Mouse (Mus musculus) thymus, adult 2 months (tissue): ENCODE measurements around the gene Crmp1. TPM values are rescaled to one million over a fixed set of nuclear protein-coding genes. Genes with fewer than 3 reads are reported as not detected.

Experiments used
- DNase-seq: peaks from one replicate; pipeline ENCODE4 v3.0.0; 2021
- H3K27ac ChIP-seq: fragments of 200-500 bp; 2 replicates; pipeline ENCODE4 v1.5.1; 2012; ENCODE audit warnings: low read length, control low read depth; ENCODE audit not compliant: control insufficient read depth, insufficient read depth
- H3K27me3 ChIP-seq: fragments of 200-500 bp; 2 replicates; pipeline ENCODE4 v1.6.1; 2012; ENCODE audit warnings: mild to moderate bottlenecking, low read length, moderate library complexity, mixed read lengths; ENCODE audit not compliant: control insufficient read depth, insufficient read depth
- H3K36me3 ChIP-seq: fragments of 200-500 bp; 2 replicates; pipeline ENCODE4 v1.6.1; 2012; ENCODE audit warnings: mild to moderate bottlenecking, low read length, moderate library complexity; ENCODE audit not compliant: control insufficient read depth, insufficient read depth
- H3K4me1 ChIP-seq: fragments of 200-500 bp; replicated peaks from 2 replicates; pipeline ENCODE4 v1.6.1; 2012; ENCODE audit warnings: low read length; ENCODE audit not compliant: control insufficient read depth, insufficient read depth
- H3K4me3 ChIP-seq: fragments of 200-500 bp; 2 replicates; pipeline ENCODE4 v1.5.1; 2012; ENCODE audit warnings: mild to moderate bottlenecking, low read length, control low read depth, moderate library complexity; ENCODE audit not compliant: control insufficient read depth, insufficient read depth
- CTCF ChIP-seq: fragments of 200-500 bp; IDR thresholded peaks from 2 replicates; pipeline ENCODE4 v1.5.1; 2012; ENCODE audit warnings: mild to moderate bottlenecking, control low read depth, low read length, moderate library complexity, borderline replicate concordance; ENCODE audit not compliant: control insufficient read depth, poor library complexity, insufficient read depth; ENCODE audit errors: extremely low read depth
- POLR2A ChIP-seq: fragments of 200-500 bp; IDR thresholded peaks from 2 replicates; pipeline ENCODE4 v1.6.1; 2012; ENCODE audit warnings: mild to moderate bottlenecking, low read length, control low read depth, moderate library complexity; ENCODE audit not compliant: control insufficient read depth, poor library complexity, insufficient read depth; ENCODE audit errors: extremely low read depth
- WGBS: fragments of 180-500 bp; shearing (Covaris S2); methylation state at CpG from one replicate; pipeline ENCODE4 v1.1.7; 2018; 5-methylcytosine and 5-hydroxymethylcytosine counted together
- polyA plus RNA-seq: library from polyadenylated mRNA; depleted of rRNA; stranded (reverse); fragments of >200 nt; gene quantifications from 2 replicates; pipeline ENCODE4 v1.2.3, GENCODE M21; 2012

The Crmp1 gene
- polyA plus RNA-seq, 1 experiment = 2.8 TPM

DNA sequence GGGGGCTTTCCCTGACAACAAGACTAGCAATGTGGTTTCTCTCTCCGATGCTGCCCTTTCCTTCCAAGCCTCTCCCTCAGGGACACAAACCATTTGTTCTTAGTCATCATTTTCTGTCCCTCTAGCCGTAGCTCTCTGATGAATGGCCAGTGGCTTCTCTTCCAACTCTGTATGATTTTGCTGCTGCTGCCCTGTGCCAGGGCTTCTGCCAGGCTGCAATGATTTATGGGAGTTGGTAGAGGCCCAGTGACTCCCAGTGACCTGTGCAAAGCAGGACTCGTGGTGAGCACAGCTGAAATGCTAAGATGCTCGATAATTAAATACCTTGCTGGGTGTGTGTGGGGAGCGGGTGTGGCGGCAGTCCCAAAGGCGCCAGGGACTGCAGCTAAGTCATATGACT, 26.5 kb upstream of the Crmp1 start:
- 87% methylated on average over 7 of the region's 7 CpGs for WGBS
- H3K36me3 ChIP-seq = no peaks in the 10 kb centered on the region
- no peaks in the 10 kb centered on the region for H3K4me1 ChIP-seq
- H3K27ac ChIP-seq = no peak overlapping the region
- no peak for DNase-seq
- no peaks in the 10 kb centered on the region for H3K27me3 ChIP-seq
- no peak overlapping the region for H3K4me3 ChIP-seq
- TF ChIP-seq CTCF (no peak), POLR2A (no peak)

DNA sequence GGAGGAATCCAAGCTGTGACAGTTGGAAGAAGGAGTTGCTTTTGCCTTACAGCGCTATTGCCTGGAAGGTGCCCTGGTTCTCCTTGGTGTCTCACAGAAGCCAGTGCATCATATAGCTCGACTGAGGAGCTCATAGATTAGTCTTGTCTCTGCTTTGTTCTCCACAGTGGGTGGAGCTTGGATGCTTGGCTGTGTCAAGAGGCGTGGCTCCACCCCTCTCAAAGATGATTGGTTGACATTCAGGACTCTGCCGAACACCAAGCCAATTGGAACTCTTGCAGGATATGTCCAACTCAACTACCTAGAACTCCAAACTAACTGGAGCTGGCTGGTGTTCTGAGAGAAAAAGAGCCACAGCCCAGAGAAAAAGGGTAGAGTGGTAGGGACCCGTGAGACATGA, 22.1 kb upstream of the Crmp1 start:
- no peaks in the 10 kb centered on the region for H3K36me3 ChIP-seq
- 51% methylated on average over 5 of the region's 5 CpGs for WGBS
- no peak overlapping the region for H3K27ac ChIP-seq
- TF ChIP-seq POLR2A = no peak
- TF ChIP-seq CTCF = no peak
- no peaks in the 10 kb centered on the region for H3K4me1 ChIP-seq
- H3K27me3 ChIP-seq = no peaks in the 10 kb centered on the region
- DNase-seq = no peak
- no peak overlapping the region for H3K4me3 ChIP-seq

DNA sequence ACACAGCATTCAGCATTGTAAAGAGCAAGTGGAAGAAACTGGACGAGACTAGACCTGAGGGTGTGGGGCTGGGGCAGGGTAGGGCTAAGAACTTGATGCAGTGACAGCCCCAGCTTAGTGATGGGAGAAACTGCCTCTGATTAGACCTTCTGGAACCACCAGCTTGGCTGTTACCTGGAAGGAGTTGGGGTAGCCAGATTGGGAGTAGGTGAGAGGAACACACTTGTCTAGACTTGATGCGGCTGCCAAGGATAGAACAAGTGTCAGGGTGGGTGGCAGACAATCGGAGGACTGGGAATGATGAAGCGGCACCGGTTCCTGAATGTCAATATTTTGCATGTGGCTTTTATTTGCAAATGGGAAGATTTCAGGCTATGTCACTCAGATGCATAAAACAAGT, 21.2 kb upstream of the Crmp1 start:
- Histone ChIP-seq H3K36me3 (no peaks in the 10 kb centered on the region), H3K4me3 (no peak overlapping the region), H3K27ac (no peak overlapping the region), H3K27me3 (no peaks in the 10 kb centered on the region), H3K4me1 (no peaks in the 10 kb centered on the region)
- no peak for DNase-seq
- 93% methylated on average over 5 of the region's 5 CpGs for WGBS
- TF ChIP-seq CTCF (no peak), POLR2A (no peak)

DNA sequence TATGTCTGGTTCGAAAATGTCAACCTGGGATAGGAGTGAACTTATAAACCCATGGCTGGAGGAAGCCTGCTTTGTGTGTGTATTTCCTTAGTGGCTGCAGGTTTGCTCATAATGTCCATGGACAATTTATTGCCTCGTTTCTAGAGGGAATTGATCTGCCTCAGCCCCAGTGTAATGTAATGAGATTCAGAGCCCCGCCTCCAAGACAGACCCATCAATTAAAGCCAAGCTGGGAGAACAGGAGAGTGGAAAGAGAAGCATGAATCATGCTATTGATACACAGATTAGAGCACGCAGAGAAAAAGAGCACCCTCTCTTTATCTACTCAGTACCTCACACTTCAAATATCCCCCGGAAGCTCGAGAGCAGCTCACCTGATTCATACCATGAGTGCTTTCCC, 20.2 kb upstream of the Crmp1 start:
- TF ChIP-seq POLR2A (no peak), CTCF (no peak)
- 69% methylated on average over 6 of the region's 6 CpGs for WGBS
- H3K4me3 ChIP-seq = no peak overlapping the region
- no peaks in the 10 kb centered on the region for H3K4me1 ChIP-seq
- no peaks in the 10 kb centered on the region for H3K27me3 ChIP-seq
- no peak for DNase-seq
- H3K36me3 ChIP-seq = no peaks in the 10 kb centered on the region
- H3K27ac ChIP-seq = no peak overlapping the region

DNA sequence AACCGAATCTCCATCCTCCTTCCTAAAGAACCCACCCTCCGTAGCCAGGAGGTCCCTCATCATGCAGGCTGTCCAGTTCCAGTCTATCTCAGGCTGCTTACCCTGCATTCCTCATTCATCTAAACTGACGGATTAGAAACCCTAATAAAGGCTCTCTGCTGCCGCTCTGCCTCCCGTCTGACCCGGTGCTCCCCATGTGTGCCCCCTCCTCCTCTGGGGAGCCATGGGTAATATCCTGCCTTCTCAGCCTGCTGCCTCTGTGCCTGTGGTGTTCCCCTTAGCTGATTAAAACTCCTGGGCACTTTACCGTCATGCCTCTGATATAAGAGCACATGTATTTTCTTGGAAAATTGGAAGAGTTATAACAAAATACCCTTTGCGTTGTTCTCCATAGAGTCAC, 19.4 kb upstream of the Crmp1 start:
- no peak overlapping the region for H3K27ac ChIP-seq
- no peak for DNase-seq
- H3K4me1 ChIP-seq = no peaks in the 10 kb centered on the region
- no peak overlapping the region for H3K4me3 ChIP-seq
- H3K27me3 ChIP-seq = no peaks in the 10 kb centered on the region
- WGBS = 85% methylated on average over 8 of the region's 8 CpGs
- no peaks in the 10 kb centered on the region for H3K36me3 ChIP-seq
- TF ChIP-seq CTCF (no peak), POLR2A (no peak)

DNA sequence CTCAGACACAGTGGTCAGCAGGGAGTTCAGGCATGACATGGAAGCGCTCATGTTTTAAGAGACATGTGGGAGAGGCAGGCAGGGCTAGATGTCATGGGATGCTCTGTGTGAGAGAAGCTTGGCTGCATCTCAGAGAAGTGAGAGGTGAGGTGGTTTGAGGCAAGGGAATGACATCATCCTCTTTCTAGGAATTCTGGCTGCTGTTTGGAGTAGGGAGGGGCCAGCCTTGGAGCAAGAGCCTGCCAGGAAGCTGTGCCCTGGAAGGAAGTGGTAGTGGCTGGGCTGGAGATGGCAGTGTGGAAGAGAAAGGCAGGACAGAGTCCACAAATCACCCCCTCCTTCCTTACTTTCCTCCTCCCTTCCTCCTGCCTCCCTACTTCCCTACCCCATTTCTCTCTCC, 16.0 kb upstream of the Crmp1 start:
- no peak for TF ChIP-seq POLR2A
- no peak overlapping the region for H3K27ac ChIP-seq
- WGBS = 97% methylated on average over 1 of the region's 1 CpGs
- no peaks in the 10 kb centered on the region for H3K4me1 ChIP-seq
- no peaks in the 10 kb centered on the region for H3K36me3 ChIP-seq
- no peak overlapping the region for H3K4me3 ChIP-seq
- DNase-seq = no peak
- H3K27me3 ChIP-seq = no peaks in the 10 kb centered on the region

DNA sequence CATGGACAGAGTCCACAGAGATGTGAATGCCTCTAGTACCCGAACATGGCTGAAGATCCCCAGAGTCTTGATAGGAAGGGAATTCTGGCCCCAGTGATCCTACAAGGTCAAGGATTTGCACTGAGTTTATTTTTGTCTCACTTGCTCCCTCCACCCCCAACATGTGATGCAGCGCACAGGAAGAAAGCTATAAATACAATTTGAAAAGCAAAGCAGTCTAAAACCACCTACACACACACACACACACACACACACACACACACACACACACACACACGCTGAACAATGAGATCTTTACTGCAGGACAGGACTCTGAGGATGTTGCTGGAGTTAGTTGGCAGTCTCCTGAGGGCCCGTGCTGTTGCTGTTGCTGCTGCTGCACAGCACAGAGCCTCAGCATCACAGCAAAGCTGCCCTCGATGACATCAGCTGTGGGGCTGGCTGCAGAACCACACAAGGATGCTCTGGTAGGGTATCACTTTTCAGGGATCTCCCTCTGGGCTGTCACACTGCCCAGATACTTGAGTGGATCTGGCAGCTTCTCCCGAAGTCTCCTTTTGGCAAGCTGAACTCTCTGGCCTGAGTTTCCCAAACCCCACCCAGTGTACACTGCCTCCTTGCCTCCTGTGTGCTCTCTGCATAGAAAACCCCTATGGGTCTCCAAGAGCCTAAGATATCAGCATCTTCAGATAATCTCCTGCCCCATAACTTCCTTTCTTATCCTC, 13.6 kb upstream of the Crmp1 start:
- no peak overlapping the region for H3K4me3 ChIP-seq
- WGBS = 42% methylated on average over 6 of the region's 6 CpGs
- H3K36me3 ChIP-seq = no peaks in the 10 kb centered on the region
- no peaks in the 10 kb centered on the region for H3K4me1 ChIP-seq
- no peak for DNase-seq
- no peak overlapping the region for H3K27ac ChIP-seq
- no peak for TF ChIP-seq POLR2A
- no peak for TF ChIP-seq CTCF
- H3K27me3 ChIP-seq = no peaks in the 10 kb centered on the region
